Mouse (Mus musculus) heart, embryonic 13.5 days (tissue): ENCODE measurements around the gene Map2k7. TPM values are rescaled to one million over a fixed set of nuclear protein-coding genes. Genes with fewer than 3 reads are reported as not detected.
A peak's percentile ranks its signal among the peaks of the same experiment; 100 is the strongest.

Experiments
- ATAC-seq: fragments of 200-750 bp; cut with Nextera tagmentation; 2 replicates; pipeline ENCODE4 v1.8.0; 2017; ENCODE audit warnings: moderate TSS enrichment; ENCODE audit not compliant: insufficient number of reproducible peaks, low FRiP score, low TSS enrichment; ENCODE audit errors: extremely low read depth
- H3K27ac ChIP-seq: fragments of 300-500 bp; sonication (generic); replicated peaks from 2 replicates; pipeline ENCODE4 v1.5.1; 2015; ENCODE audit warnings: moderate library complexity, mild to moderate bottlenecking, inconsistent platforms
- H3K27me3 ChIP-seq: fragments of 300-500 bp; sonication (generic); replicated peaks from 2 replicates; pipeline ENCODE4 v1.6.1; 2015; ENCODE audit warnings: mild to moderate bottlenecking, inconsistent platforms
- H3K36me3 ChIP-seq: fragments of 300-500 bp; sonication (generic); 2 replicates; pipeline ENCODE4 v1.6.1; 2015; ENCODE audit warnings: mild to moderate bottlenecking, inconsistent platforms
- H3K4me1 ChIP-seq: fragments of 300-500 bp; sonication (generic); 2 replicates; pipeline ENCODE4 v1.6.1; 2015; ENCODE audit warnings: inconsistent platforms
- H3K4me2 ChIP-seq: fragments of 300-500 bp; sonication (generic); 2 replicates; pipeline ENCODE4 v1.6.1; 2015; ENCODE audit warnings: inconsistent platforms, mild to moderate bottlenecking, moderate library complexity
- H3K4me3 ChIP-seq: fragments of 300-500 bp; sonication (generic); 2 replicates; pipeline ENCODE4 v1.5.1; 2015; ENCODE audit warnings: moderate library complexity, mild to moderate bottlenecking, inconsistent platforms
- H3K9ac ChIP-seq: fragments of 300-500 bp; sonication (generic); 2 replicates; pipeline ENCODE4 v1.6.1; 2015; ENCODE audit warnings: inconsistent platforms, mild to moderate bottlenecking, moderate library complexity
- H3K9me3 ChIP-seq: fragments of 300-500 bp; sonication (generic); 2 replicates; pipeline ENCODE4 v1.6.1; 2016; ENCODE audit warnings: inconsistent platforms
- WGBS: fragments of 180-500 bp; shearing (Covaris S2); methylation state at CpG from one replicate; pipeline ENCODE4 v1.1.7; 2015; ENCODE audit warnings: mixed read lengths; 5-methylcytosine and 5-hydroxymethylcytosine counted together
- polyA plus RNA-seq: library from polyadenylated mRNA; unstranded; fragments of >200 nt; fragmentation: Nextera tagmentation; extraction: Ambion mirVana; gene quantifications from 2 replicates; pipeline ENCODE4 v1.2.1, GENCODE M21; 2015

Map2k7 gene
- polyA plus RNA-seq, 1 experiment from 2014 or later = 22.8 TPM

GRCm38 (mm10) chr8:4227919-4228318 is 10.6 kb upstream of the Map2k7 start:
- Histone ChIP-seq H3K4me2 (no peak overlapping the region), H3K9ac (no peak overlapping the region), H3K9me3 (no peaks in the 10 kb centered on the region), H3K27ac (no peak overlapping the region), H3K36me3 (no peaks in the 10 kb centered on the region), H3K27me3 (peaks cover 69% of the 10 kb centered on the region), H3K4me3 (no peak overlapping the region), H3K4me1 (peaks cover 14% of the 10 kb centered on the region)
- 81% methylated on average over 4 of the region's 4 CpGs for WGBS
- no peak for ATAC-seq

DNA sequence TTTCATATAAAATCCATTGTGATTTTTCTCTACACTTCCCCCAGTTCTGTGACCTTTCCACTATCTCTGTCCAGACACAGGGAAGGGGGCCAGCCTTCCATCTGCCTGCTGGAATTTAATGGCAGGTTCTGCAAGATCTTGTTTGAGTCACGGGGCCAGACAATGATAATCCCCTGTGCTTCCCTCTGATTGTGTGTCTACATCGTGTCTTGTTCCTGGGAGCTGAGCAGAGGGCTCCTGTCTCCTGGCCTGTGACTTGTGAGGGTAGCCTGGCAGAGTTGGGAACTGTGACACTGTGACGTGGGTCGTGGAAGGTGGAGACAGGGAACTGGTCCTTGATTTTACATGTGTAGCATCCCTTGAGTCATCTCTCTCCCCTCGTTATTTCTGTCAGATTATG is 8.8 kb upstream of the Map2k7 start:
- H3K9ac ChIP-seq = no peak overlapping the region
- H3K4me1 ChIP-seq = peaks cover 14% of the 10 kb centered on the region
- no peaks in the 10 kb centered on the region for H3K36me3 ChIP-seq
- peaks cover 59% of the 10 kb centered on the region for H3K27me3 ChIP-seq
- no peak overlapping the region for H3K4me3 ChIP-seq
- no peak overlapping the region for H3K4me2 ChIP-seq
- H3K27ac ChIP-seq = no peak overlapping the region
- WGBS = 53% methylated on average over 5 of the region's 5 CpGs
- no peaks in the 10 kb centered on the region for H3K9me3 ChIP-seq
- no peak for ATAC-seq

DNA sequence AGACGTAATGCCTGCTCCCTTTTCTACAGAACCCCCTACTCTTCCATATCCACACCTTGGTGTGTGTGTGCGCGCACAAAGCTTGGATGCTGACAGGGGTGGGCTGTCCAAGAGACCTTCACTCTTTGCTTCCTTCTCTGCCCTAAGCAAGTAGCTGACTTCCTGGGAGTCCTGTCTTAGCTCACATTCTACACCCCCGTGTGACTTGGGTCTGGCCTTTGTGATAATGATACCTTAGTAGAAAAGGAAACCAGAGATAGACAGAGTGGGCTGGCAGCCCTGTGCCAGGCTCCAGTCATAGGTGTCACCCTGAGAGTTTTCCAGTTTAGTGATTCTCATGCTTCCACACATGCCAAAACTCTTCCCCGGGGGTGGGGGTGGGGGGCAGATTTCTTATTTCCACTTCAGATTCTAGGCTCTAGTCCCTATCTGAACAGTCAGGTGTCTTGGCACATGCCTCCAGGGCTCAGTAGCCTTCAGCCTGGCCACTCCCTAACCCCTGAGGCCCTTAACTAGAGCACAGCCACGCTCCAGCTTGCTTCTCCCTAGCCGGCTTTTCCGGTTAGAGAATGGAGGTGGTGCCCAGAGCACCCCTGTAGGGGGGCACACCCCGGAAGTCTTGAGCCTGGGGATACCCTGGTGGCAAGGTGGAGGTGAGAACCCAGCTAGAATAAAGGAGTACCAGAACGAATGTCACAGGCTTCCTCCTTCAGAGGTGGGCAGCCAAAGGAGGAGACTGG is 7.8 kb upstream of the Map2k7 start:
- 47% methylated on average over 10 of the region's 10 CpGs for WGBS
- ATAC-seq = no peak
- Histone ChIP-seq H3K4me3 (no peak overlapping the region), H3K27ac (no peak overlapping the region), H3K27me3 (peaks cover 57% of the 10 kb centered on the region), H3K4me1 (peaks cover 14% of the 10 kb centered on the region), H3K4me2 (no peak overlapping the region), H3K36me3 (no peaks in the 10 kb centered on the region), H3K9ac (no peak overlapping the region), H3K9me3 (no peaks in the 10 kb centered on the region)

DNA sequence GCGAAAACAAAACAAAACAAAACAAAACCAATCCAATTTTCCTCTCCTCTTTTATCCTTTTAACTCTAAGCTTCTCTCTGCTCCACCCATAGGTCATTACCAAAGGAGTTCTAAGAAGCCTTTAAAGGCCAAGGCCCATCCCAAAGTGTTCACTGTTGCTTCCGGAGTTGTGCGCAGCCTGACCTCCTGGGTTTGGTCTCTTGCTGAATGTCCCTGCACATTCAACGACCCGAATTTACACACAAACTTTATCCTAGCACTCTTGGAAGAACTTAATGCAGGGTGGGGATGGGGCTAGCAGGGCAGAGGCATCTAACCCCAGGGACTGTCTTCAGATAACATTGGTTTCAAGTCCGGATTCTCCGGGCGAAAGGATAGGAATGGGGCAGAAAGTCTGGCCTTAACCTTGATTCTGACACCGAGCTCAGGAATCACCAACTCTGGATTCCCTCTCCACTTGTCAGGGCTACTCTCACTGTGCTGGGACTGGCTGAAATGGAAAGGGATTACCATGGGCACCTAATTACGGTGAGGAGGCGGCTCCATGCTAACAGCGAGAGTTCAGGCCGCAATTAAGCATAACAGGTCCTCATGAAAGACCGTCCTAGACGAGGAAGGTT is 616 bp upstream of the Map2k7 start:
- Histone ChIP-seq H3K36me3 (peaks cover 25% of the 10 kb centered on the region), H3K4me1 (peaks cover 38% of the 10 kb centered on the region), H3K4me2 (peak overlapping the region; percentile 85), H3K4me3 (peak overlapping the region; percentile 81), H3K9me3 (no peaks in the 10 kb centered on the region), H3K27ac (peak overlapping the region; percentile 98), H3K27me3 (peaks cover 17% of the 10 kb centered on the region; the same call in 1 of the 2 replicates), H3K9ac (peak overlapping the region; percentile 89)
- ATAC-seq = no peak
- 17% methylated on average over 15 of the region's 15 CpGs for WGBS

GRCm38 (mm10) chr8:4239193-4239890 is 802 bp downstream of the Map2k7 start:
- Histone ChIP-seq H3K9me3 (no peaks in the 10 kb centered on the region), H3K9ac (peak overlapping the region; percentile 90), H3K36me3 (peaks cover 40% of the 10 kb centered on the region), H3K4me1 (peaks cover 38% of the 10 kb centered on the region), H3K4me3 (peak overlapping the region; percentile 81), H3K4me2 (peak overlapping the region; percentile 85), H3K27ac (peak overlapping the region; percentile 98), H3K27me3 (peaks cover 14% of the 10 kb centered on the region; the same call in 1 of the 2 replicates)
- WGBS = 12% methylated on average over 19 of the region's 19 CpGs
- ATAC-seq = no peak

GRCm38 (mm10) chr8:4245061-4245460 is 6.5 kb downstream of the Map2k7 start:
- Histone ChIP-seq H3K27ac (no peak overlapping the region), H3K9ac (no peak overlapping the region), H3K4me2 (no peak overlapping the region), H3K36me3 (peaks cover 87% of the 10 kb centered on the region), H3K4me1 (peaks cover 38% of the 10 kb centered on the region), H3K4me3 (no peak overlapping the region), H3K9me3 (no peaks in the 10 kb centered on the region), H3K27me3 (no peaks in the 10 kb centered on the region)
- ATAC-seq = no peak
- WGBS = 91% methylated on average over 5 of the region's 5 CpGs

- no peak for ATAC-seq
- 89% methylated on average over 12 of the region's 13 CpGs for WGBS
- peaks cover 87% of the 10 kb centered on the region for H3K36me3 ChIP-seq
Measured at GRCm38 (mm10) chr8:4245737-4246136, 7.2 kb downstream of the Map2k7 start.

GRCm38 (mm10) chr8:4247241-4247640 is 8.7 kb downstream of the Map2k7 start:
- H3K27me3 ChIP-seq = no peaks in the 10 kb centered on the region
- H3K4me1 ChIP-seq = peaks cover 27% of the 10 kb centered on the region
- H3K9ac ChIP-seq = no peak overlapping the region; the same call in 1 of the 2 replicates
- no peak overlapping the region for H3K4me3 ChIP-seq
- no peak for ATAC-seq
- H3K9me3 ChIP-seq = no peaks in the 10 kb centered on the region
- H3K36me3 ChIP-seq = peaks cover 72% of the 10 kb centered on the region
- no peak overlapping the region for H3K27ac ChIP-seq
- no peak overlapping the region for H3K4me2 ChIP-seq
- 85% methylated on average over 8 of the region's 8 CpGs for WGBS

More at GRCm38 (mm10) chr8:4245737-4246136, 7.2 kb downstream of the Map2k7 start:
- Histone ChIP-seq H3K9ac (no peak overlapping the region), H3K4me3 (no peak overlapping the region), H3K27me3 (no peaks in the 10 kb centered on the region), H3K4me1 (peaks cover 38% of the 10 kb centered on the region), H3K27ac (no peak overlapping the region), H3K9me3 (no peaks in the 10 kb centered on the region), H3K4me2 (no peak overlapping the region)

DNA sequence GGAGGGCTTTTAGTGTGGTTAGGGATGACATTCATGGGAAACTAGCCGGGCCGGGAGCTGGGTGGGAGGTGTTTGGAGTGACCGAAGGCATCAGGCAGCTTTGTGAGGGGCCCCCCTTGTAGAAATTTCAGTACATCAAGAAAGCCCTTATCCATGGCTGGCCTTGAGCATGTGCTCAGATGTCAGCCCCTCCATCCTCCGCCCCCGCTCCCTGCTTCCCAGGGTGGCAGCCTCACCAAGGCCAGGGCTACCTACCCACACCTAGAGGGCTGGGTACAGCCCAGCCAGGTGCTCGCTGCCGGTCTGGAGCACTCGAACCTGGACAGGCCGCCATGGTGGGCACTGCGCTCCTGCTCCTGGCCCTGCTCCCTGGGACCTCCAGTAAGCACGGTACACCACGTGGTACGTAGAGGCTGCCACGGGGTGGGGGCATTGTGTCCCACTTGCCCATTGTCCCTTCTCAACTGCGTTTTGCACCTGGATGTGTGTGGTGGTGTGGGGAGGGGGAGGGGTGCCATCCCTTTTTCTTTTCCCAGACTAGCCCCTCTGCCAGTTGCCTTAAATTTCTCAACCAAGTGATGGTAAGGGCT is 9.5 kb downstream of the Map2k7 start, which contains the start of gene Tgfbr3l:
TSS of gene Tgfbr3l (plus strand) at position 264 of the 590 bp plus-strand sequence.
- WGBS = 68% methylated on average over 15 of the region's 15 CpGs
- Histone ChIP-seq H3K36me3 (peaks cover 64% of the 10 kb centered on the region), H3K9me3 (no peaks in the 10 kb centered on the region), H3K4me2 (peak within 1 kb of the TSS; percentile 64), H3K27me3 (no peaks in the 10 kb centered on the region), H3K4me1 (peaks cover 32% of the 10 kb centered on the region), H3K9ac (peak within 1 kb of the TSS; percentile 72), H3K27ac (peak within 1 kb of the TSS; percentile 51), H3K4me3 (peak within 1 kb of the TSS; percentile 32)
- ATAC-seq = no peak

GRCm38 (mm10) chr8:4249213-4249612 is 10.7 kb downstream of the Map2k7 start:
- Histone ChIP-seq H3K9me3 (no peaks in the 10 kb centered on the region), H3K27me3 (no peaks in the 10 kb centered on the region), H3K9ac (peak overlapping the region; percentile 72), H3K36me3 (peaks cover 53% of the 10 kb centered on the region), H3K27ac (peak overlapping the region; percentile 51), H3K4me3 (peak overlapping the region; percentile 32), H3K4me1 (peaks cover 39% of the 10 kb centered on the region), H3K4me2 (peak overlapping the region; percentile 64)
- no peak for ATAC-seq
- 10% methylated on average over 29 of the region's 29 CpGs for WGBS
